Mouse (Mus musculus): ENCODE data around the gene Lrrc4b. TPM values are rescaled to one million over a fixed set of nuclear protein-coding genes. Genes with fewer than 3 reads are reported as not detected.

The Lrrc4b gene
- polyA plus RNA-seq, 1 experiment from 2014 or later: 3.5 TPM

- ATAC-seq (replicated peaks; ENCODE audit: insufficient number of reproducible peaks, low FRiP score, low TSS enrichment): no peak
- Histone ChIP-seq H3K4me3 (ENCODE audit: low read depth, low read length) (no peak overlapping the region), H3K27me3 (ENCODE audit: control insufficient read depth, insufficient read depth, low read length) (peaks cover 10% of the 10 kb centered on the region), H3K27ac (ENCODE audit: low read depth, low read length) (no peak overlapping the region), H3K4me2 (no peak overlapping the region), H3K9me3 (replicated peaks; ENCODE audit: control insufficient read depth, low read length) (no peaks in the 10 kb centered on the region), H3K36me3 (ENCODE audit: control insufficient read depth, insufficient read depth, low read length) (no peaks in the 10 kb centered on the region), H3K4me1 (ENCODE audit: control insufficient read depth, insufficient read depth, low read length) (peaks cover 10% of the 10 kb centered on the region), H3K9ac (ENCODE audit: low read depth, low read length) (no peak overlapping the region)
- 55% methylated on average over 18 of the region's 20 CpGs for WGBS (ENCODE audit: insufficient replicate concordance)
Measured at GRCm38 (mm10) chr7:44500046-44500445, 71.2 kb downstream of the Lrrc4b start.

DNA sequence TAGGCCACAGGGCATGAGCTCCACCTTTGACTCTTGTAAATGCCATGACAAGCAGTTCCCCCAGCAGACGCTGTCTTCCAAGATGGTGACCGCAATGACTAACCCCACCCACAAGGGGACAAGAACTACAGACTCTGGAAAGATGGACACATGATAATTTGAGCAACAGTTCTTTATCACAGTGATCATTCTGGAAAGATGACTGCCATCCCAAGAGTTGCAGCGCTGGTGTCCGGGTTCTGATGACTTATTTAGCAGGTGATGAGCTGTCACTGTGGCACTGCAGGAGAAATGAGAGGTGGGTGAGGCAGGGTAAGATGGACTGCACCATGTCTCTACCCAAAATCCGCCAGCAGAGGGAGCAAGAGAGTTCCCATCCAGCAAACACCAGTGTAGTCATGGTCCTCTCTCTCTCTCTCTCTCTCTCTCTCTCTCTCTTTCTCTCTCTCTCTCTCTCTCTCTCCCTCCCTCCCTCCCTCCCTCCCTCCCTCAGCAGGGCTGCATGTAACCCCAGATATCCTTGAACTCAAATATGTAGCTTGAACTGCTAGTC, 72.8 kb downstream of the Lrrc4b start:
- peaks cover 14% of the 10 kb centered on the region for H3K27me3 ChIP-seq (ENCODE audit: control insufficient read depth, insufficient read depth, low read length)
- H3K4me1 ChIP-seq (ENCODE audit: control insufficient read depth, insufficient read depth, low read length): peaks cover 3% of the 10 kb centered on the region; the same call in 1 of the 2 replicates
- no peaks in the 10 kb centered on the region for H3K36me3 ChIP-seq (ENCODE audit: control insufficient read depth, insufficient read depth, low read length)
- WGBS (ENCODE audit: insufficient replicate concordance): 33% methylated on average over 5 of the region's 5 CpGs
- H3K27ac ChIP-seq (ENCODE audit: low read depth, low read length): no peak overlapping the region
- H3K4me2 ChIP-seq: no peak overlapping the region
- no peak overlapping the region for H3K9ac ChIP-seq (ENCODE audit: low read depth, low read length)
- H3K4me3 ChIP-seq (ENCODE audit: low read depth, low read length): no peak overlapping the region
- no peak for ATAC-seq (replicated peaks; ENCODE audit: insufficient number of reproducible peaks, low FRiP score, low TSS enrichment)
- H3K9me3 ChIP-seq (replicated peaks; ENCODE audit: control insufficient read depth, low read length): no peaks in the 10 kb centered on the region

GRCm38 (mm10) chr7:44507491-44507890, 78.7 kb downstream of the Lrrc4b start:
- H3K9ac ChIP-seq (ENCODE audit: low read depth, low read length): no peak overlapping the region
- H3K4me1 ChIP-seq (ENCODE audit: control insufficient read depth, insufficient read depth, low read length): no peaks in the 10 kb centered on the region
- H3K4me2 ChIP-seq: no peak overlapping the region
- H3K9me3 ChIP-seq (replicated peaks; ENCODE audit: control insufficient read depth, low read length): no peaks in the 10 kb centered on the region
- no peak overlapping the region for H3K27ac ChIP-seq (ENCODE audit: low read depth, low read length)
- H3K27me3 ChIP-seq (ENCODE audit: control insufficient read depth, insufficient read depth, low read length): peaks cover 15% of the 10 kb centered on the region
- no peak overlapping the region for H3K4me3 ChIP-seq (ENCODE audit: low read depth, low read length)
- H3K36me3 ChIP-seq (ENCODE audit: control insufficient read depth, insufficient read depth, low read length): no peaks in the 10 kb centered on the region
- peak; percentile 70 for ATAC-seq (replicated peaks; ENCODE audit: insufficient number of reproducible peaks, low FRiP score, low TSS enrichment)

Small RNA genes within 50 kb of the gene (microRNA-seq; reads per million reads assigned to microRNA genes)
- 3.0 reads per million, percentile 31 among the genes with 10 or more reads in this experiment for gene Mir7052 (ENCODE audit: borderline number of aligned reads)

Other genes starting within 250 kb of the Lrrc4b start
- gene Klk1b24, start 240.8 kb upstream of the Lrrc4b start, polyA plus RNA-seq (2014; fragmentation: Nextera tagmentation; extraction: Ambion mirVana): not detected in 2 replicates
- gene Klk1b3, start 230.8 kb upstream of the Lrrc4b start, polyA plus RNA-seq (2014; fragmentation: Nextera tagmentation; extraction: Ambion mirVana): not detected in 2 replicates
- not detected in 2 replicates for gene Klk1b4, start 221.6 kb upstream of the Lrrc4b start, polyA plus RNA-seq (2014; fragmentation: Nextera tagmentation; extraction: Ambion mirVana)
- not detected in 2 replicates for gene Klk1b5, start 213.1 kb upstream of the Lrrc4b start, polyA plus RNA-seq (2014; fragmentation: Nextera tagmentation; extraction: Ambion mirVana)
- not detected in 2 replicates for gene Klk1, start 203.7 kb upstream of the Lrrc4b start, polyA plus RNA-seq (2014; fragmentation: Nextera tagmentation; extraction: Ambion mirVana)
- not detected in 2 replicates for gene Gm36864, start 192.8 kb upstream of the Lrrc4b start, polyA plus RNA-seq (2014; fragmentation: Nextera tagmentation; extraction: Ambion mirVana)
- gene 1700028J19Rik, start 182.3 kb upstream of the Lrrc4b start, polyA plus RNA-seq (2014; fragmentation: Nextera tagmentation; extraction: Ambion mirVana): 0.68 and 1.7 TPM in 2 replicates
- 61.5 and 76.0 TPM in 2 replicates for gene 2410002F23Rik, start 182.3 kb upstream of the Lrrc4b start, polyA plus RNA-seq (2014; fragmentation: Nextera tagmentation; extraction: Ambion mirVana)
- gene Acp4, start 171.6 kb upstream of the Lrrc4b start, polyA plus RNA-seq (2014; fragmentation: Nextera tagmentation; extraction: Ambion mirVana): not detected in 2 replicates
- not detected in 2 replicates for gene Gm15517, start 167.6 kb upstream of the Lrrc4b start, polyA plus RNA-seq (2014; fragmentation: Nextera tagmentation; extraction: Ambion mirVana)
- gene Clec11a, start 122.1 kb upstream of the Lrrc4b start, polyA plus RNA-seq (2014; fragmentation: Nextera tagmentation; extraction: Ambion mirVana): 0.65 and 0.84 TPM in 2 replicates
- gene Shank1, start 118.8 kb upstream of the Lrrc4b start, polyA plus RNA-seq (2014; fragmentation: Nextera tagmentation; extraction: Ambion mirVana): 1.1 and 1.3 TPM in 2 replicates
- 0.32 and 0.59 TPM in 2 replicates for gene Syt3, start 44.9 kb upstream of the Lrrc4b start, polyA plus RNA-seq (2014; fragmentation: Nextera tagmentation; extraction: Ambion mirVana)
- gene 1700008O03Rik, start 43.2 kb upstream of the Lrrc4b start, polyA plus RNA-seq (2014; fragmentation: Nextera tagmentation; extraction: Ambion mirVana): 0.65 and 1.0 TPM in 2 replicates
- 1.3 and 1.5 TPM in 2 replicates for gene Aspdh, start 36.4 kb downstream of the Lrrc4b start, polyA plus RNA-seq (2014; fragmentation: Nextera tagmentation; extraction: Ambion mirVana)
- 169 and 181 TPM in 2 replicates for gene Josd2, start 39.0 kb downstream of the Lrrc4b start, polyA plus RNA-seq (2014; fragmentation: Nextera tagmentation; extraction: Ambion mirVana)
- 75.1 and 87.1 TPM in 2 replicates for gene Emc10, start 67.5 kb downstream of the Lrrc4b start, polyA plus RNA-seq (2014; fragmentation: Nextera tagmentation; extraction: Ambion mirVana)
- 8.9 and 10.6 TPM in 2 replicates for gene Fam71e1, start 67.6 kb downstream of the Lrrc4b start, polyA plus RNA-seq (2014; fragmentation: Nextera tagmentation; extraction: Ambion mirVana)
- gene Mybpc2, start 95.6 kb downstream of the Lrrc4b start, polyA plus RNA-seq (2014; fragmentation: Nextera tagmentation; extraction: Ambion mirVana): 0.37 and 0.47 TPM in 2 replicates
- not detected in 2 replicates for gene Spib, start 103.1 kb downstream of the Lrrc4b start, polyA plus RNA-seq (2014; fragmentation: Nextera tagmentation; extraction: Ambion mirVana)
- 40.1 and 43.1 TPM in 2 replicates for gene Pold1, start 119.8 kb downstream of the Lrrc4b start, polyA plus RNA-seq (2014; fragmentation: Nextera tagmentation; extraction: Ambion mirVana)
- gene Nr1h2, start 124.9 kb downstream of the Lrrc4b start, polyA plus RNA-seq (2014; fragmentation: Nextera tagmentation; extraction: Ambion mirVana): 48.5 and 53.4 TPM in 2 replicates
- gene Napsa, start 143.4 kb downstream of the Lrrc4b start, polyA plus RNA-seq (2014; fragmentation: Nextera tagmentation; extraction: Ambion mirVana): 0.70 TPM in 1 of 2 replicates, not detected in the other
- gene Kcnc3, start 161.6 kb downstream of the Lrrc4b start, polyA plus RNA-seq (2014; fragmentation: Nextera tagmentation; extraction: Ambion mirVana): 0.07 and 0.23 TPM in 2 replicates
- gene Myh14, start 241.8 kb downstream of the Lrrc4b start, polyA plus RNA-seq (2014; fragmentation: Nextera tagmentation; extraction: Ambion mirVana): 0.31 and 0.56 TPM in 2 replicates

Data from heart, embryonic 11.5 days (tissue).